Mouse (Mus musculus) thymus, adult 2 months (tissue): ENCODE data around the gene Igsf9. TPM values are rescaled to one million over a fixed set of nuclear protein-coding genes. Genes with fewer than 3 reads are reported as not detected.

ENCODE experiments used
- DNase-seq: peaks from one replicate; pipeline ENCODE4 v3.0.0; 2021
- H3K27ac ChIP-seq: fragments of 200-500 bp; 2 replicates; pipeline ENCODE4 v1.5.1; 2012; ENCODE audit warnings: low read length, control low read depth; ENCODE audit not compliant: control insufficient read depth, insufficient read depth
- H3K27me3 ChIP-seq: fragments of 200-500 bp; 2 replicates; pipeline ENCODE4 v1.6.1; 2012; ENCODE audit warnings: mild to moderate bottlenecking, low read length, moderate library complexity, mixed read lengths; ENCODE audit not compliant: control insufficient read depth, insufficient read depth
- H3K36me3 ChIP-seq: fragments of 200-500 bp; 2 replicates; pipeline ENCODE4 v1.6.1; 2012; ENCODE audit warnings: mild to moderate bottlenecking, low read length, moderate library complexity; ENCODE audit not compliant: control insufficient read depth, insufficient read depth
- H3K4me1 ChIP-seq: fragments of 200-500 bp; replicated peaks from 2 replicates; pipeline ENCODE4 v1.6.1; 2012; ENCODE audit warnings: low read length; ENCODE audit not compliant: control insufficient read depth, insufficient read depth
- H3K4me3 ChIP-seq: fragments of 200-500 bp; 2 replicates; pipeline ENCODE4 v1.5.1; 2012; ENCODE audit warnings: mild to moderate bottlenecking, low read length, control low read depth, moderate library complexity; ENCODE audit not compliant: control insufficient read depth, insufficient read depth
- CTCF ChIP-seq: fragments of 200-500 bp; IDR thresholded peaks from 2 replicates; pipeline ENCODE4 v1.5.1; 2012; ENCODE audit warnings: mild to moderate bottlenecking, control low read depth, low read length, moderate library complexity, borderline replicate concordance; ENCODE audit not compliant: control insufficient read depth, poor library complexity, insufficient read depth; ENCODE audit errors: extremely low read depth
- POLR2A ChIP-seq: fragments of 200-500 bp; IDR thresholded peaks from 2 replicates; pipeline ENCODE4 v1.6.1; 2012; ENCODE audit warnings: mild to moderate bottlenecking, low read length, control low read depth, moderate library complexity; ENCODE audit not compliant: control insufficient read depth, poor library complexity, insufficient read depth; ENCODE audit errors: extremely low read depth
- WGBS: fragments of 180-500 bp; shearing (Covaris S2); methylation state at CpG from one replicate; pipeline ENCODE4 v1.1.7; 2018; 5-methylcytosine and 5-hydroxymethylcytosine counted together
- polyA plus RNA-seq: library from polyadenylated mRNA; depleted of rRNA; stranded (reverse); fragments of >200 nt; gene quantifications from 2 replicates; pipeline ENCODE4 v1.2.3, GENCODE M21; 2012

The Igsf9 gene
- polyA plus RNA-seq, 1 experiment: 20.3 TPM

- DNase-seq: no peak
- Histone ChIP-seq H3K4me3 (no peak overlapping the region), H3K27me3 (no peaks in the 10 kb centered on the region), H3K4me1 (peaks cover 6% of the 10 kb centered on the region; the same call in 1 of the 2 replicates), H3K36me3 (no peaks in the 10 kb centered on the region), H3K27ac (no peak overlapping the region)
- WGBS: 83% methylated on average over 7 of the region's 7 CpGs
- TF ChIP-seq POLR2A: no peak
- TF ChIP-seq CTCF: no peak
These were observed 7.2 kb downstream of the Igsf9 start for GRCm38 (mm10) chr1:172488831-172489230.

DNA sequence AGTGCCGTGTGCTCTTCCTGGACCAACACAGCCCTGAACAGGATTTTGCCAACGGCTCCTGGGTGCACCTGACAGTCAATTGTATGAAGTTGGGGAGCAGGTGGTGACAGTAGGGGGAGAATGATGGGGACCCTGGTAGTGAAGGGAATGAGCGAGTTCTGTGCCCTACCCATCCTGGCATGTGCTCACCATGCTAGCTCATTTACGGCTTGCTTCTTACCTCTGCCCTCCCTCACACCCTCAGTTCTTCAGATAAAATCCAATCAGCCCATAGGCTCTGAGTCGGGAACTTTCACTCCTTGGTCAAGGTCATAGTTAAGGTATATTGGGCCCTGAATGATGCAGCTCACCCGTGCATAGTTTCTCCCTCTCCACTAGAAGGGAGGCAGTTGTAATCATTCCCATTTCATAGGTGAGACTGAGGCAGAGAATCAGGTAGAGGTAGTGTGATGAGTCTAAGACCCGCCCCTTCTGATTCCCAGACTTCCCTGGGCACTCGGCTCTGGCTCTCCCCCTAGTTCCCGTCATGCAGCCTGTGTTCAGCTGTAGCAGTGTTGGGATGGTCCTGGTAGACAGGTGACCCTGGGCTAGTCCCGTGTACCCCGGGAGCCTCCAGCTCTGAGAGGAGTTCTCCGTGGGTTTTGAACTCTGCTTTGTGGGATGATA is 8.1 kb downstream of the Igsf9 start:
- 70% methylated on average over 12 of the region's 12 CpGs for WGBS
- DNase-seq: no peak
- Histone ChIP-seq H3K27ac (no peak overlapping the region), H3K27me3 (no peaks in the 10 kb centered on the region), H3K36me3 (no peaks in the 10 kb centered on the region), H3K4me1 (peaks cover 6% of the 10 kb centered on the region; the same call in 1 of the 2 replicates), H3K4me3 (no peak overlapping the region)
- TF ChIP-seq CTCF (no peak), POLR2A (no peak)

- TF ChIP-seq POLR2A: no peak
- TF ChIP-seq CTCF: peak; percentile 97
- 19% methylated on average over 10 of the region's 10 CpGs for WGBS
- no peak overlapping the region for H3K4me3 ChIP-seq
- H3K36me3 ChIP-seq: no peaks in the 10 kb centered on the region
- H3K27ac ChIP-seq: no peak overlapping the region
- peak; percentile 85 for DNase-seq
- peaks cover 6% of the 10 kb centered on the region; the same call in 1 of the 2 replicates for H3K4me1 ChIP-seq
- no peaks in the 10 kb centered on the region for H3K27me3 ChIP-seq
These were observed 8.7 kb downstream of the Igsf9 start for GRCm38 (mm10) chr1:172490261-172490661.

DNA sequence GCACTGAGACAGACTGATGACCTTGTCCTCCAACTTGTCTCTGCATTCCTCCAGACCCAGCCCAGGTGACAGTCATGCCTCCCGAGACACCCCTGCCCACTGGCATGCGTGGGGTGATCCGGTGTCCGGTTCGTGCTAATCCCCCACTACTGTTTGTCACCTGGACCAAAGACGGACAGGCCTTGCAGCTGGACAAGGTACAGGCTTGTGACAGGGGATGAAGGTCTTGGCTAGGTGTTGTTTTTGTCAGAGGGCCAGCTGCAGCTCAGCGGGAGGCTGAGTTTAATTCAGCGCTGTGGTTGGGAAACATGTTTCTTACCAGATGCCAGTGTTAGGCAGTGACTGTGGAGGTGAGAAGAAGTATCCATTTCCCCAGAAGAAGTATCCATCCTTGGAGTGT is 10.5 kb downstream of the Igsf9 start:
- TF ChIP-seq POLR2A: no peak
- no peak for TF ChIP-seq CTCF
- Histone ChIP-seq H3K36me3 (no peaks in the 10 kb centered on the region), H3K27ac (no peak overlapping the region), H3K4me3 (no peak overlapping the region), H3K4me1 (peaks cover 6% of the 10 kb centered on the region; the same call in 1 of the 2 replicates), H3K27me3 (no peaks in the 10 kb centered on the region)
- WGBS: 91% methylated on average over 8 of the region's 8 CpGs
- no peak for DNase-seq

DNA sequence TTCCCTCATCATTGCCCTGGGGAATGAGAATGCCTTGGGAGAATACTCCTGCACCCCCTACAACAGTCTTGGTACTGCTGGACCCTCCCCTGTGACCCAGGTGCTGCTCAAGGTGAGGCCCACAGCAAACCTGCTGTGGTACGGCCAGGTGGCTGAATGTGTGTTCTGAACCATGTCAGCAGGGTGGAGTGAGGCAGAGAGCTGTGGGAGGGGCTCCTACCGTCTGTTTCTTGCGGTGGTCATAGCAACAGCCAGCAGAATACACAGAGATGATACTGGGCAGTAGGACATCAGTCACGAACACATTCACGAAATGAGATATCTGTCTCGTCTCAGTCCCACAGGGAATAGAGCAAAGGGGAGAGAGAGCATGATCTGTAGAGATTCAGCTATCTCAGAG is 11.9 kb downstream of the Igsf9 start:
- Histone ChIP-seq H3K27ac (no peak overlapping the region), H3K4me3 (no peak overlapping the region), H3K4me1 (peaks cover 6% of the 10 kb centered on the region; the same call in 1 of the 2 replicates), H3K36me3 (no peaks in the 10 kb centered on the region), H3K27me3 (no peaks in the 10 kb centered on the region)
- no peak for DNase-seq
- WGBS: 79% methylated on average over 6 of the region's 6 CpGs
- TF ChIP-seq POLR2A (no peak), CTCF (no peak)

DNA sequence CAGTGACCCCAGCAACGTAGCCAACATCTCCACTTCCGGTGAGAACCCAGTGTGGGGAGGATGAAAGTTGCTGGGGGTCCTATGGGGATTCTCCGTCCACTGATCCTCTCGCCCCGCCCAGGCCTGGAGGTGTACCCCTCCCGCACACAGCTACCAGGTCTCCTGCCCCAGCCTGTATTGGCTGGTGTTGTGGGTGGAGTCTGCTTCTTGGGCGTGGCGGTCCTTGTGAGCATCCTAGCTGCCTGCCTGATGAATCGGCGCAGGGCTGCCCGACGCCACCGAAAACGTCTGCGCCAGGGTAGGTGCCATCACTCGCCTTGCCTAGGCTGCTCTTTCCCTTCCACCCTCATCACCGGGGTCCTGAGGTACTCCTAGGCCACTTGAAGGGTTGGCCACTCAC is 14.4 kb downstream of the Igsf9 start:
- DNase-seq: no peak
- WGBS: 93% methylated on average over 17 of the region's 17 CpGs
- H3K4me3 ChIP-seq: no peak overlapping the region
- no peaks in the 10 kb centered on the region for H3K36me3 ChIP-seq
- no peaks in the 10 kb centered on the region for H3K27me3 ChIP-seq
- TF ChIP-seq CTCF: no peak
- TF ChIP-seq POLR2A: no peak
- no peak overlapping the region for H3K27ac ChIP-seq
- peaks cover 10% of the 10 kb centered on the region for H3K4me1 ChIP-seq
